Mouse (Mus musculus) adrenal gland, adult (tissue): ENCODE measurements at regions not wholly inside any gene's neighbourhood (a gene's known extent, or its start where the extent isn't known, plus 50 kb on each side); places are given as distances from the start of the nearest gene placed in this dataset.

Source experiments
- DNase-seq, 2 experiments: peaks; one replicate each; pipeline ENCODE4 v3.0.0; 2022 to 2023; ENCODE audit warnings: low spot score in 1 of 2; ENCODE audit not compliant: inconsistent age in 2 of 2

GRCm38 (mm10) chr13:41694749-41695419 lies 89.2 kb downstream of the Tmem170b start:
- DNase-seq: no peak

- DNase-seq: no peak
Observed at GRCm38 (mm10) chr13:41696767-41697445, 91.2 kb downstream of the Tmem170b start.

- no peak for DNase-seq
Observed at GRCm38 (mm10) chr13:41701345-41701744, 95.6 kb downstream of the Tmem170b start.

- DNase-seq: no peak
Observed at GRCm38 (mm10) chr13:41701829-41702231, 96.1 kb downstream of the Tmem170b start.

GRCm38 (mm10) chr13:41703196-41703595 lies 97.5 kb downstream of the Tmem170b start:
- no peak for DNase-seq

- DNase-seq: no peak
Observed at GRCm38 (mm10) chr13:41703618-41704017, 97.9 kb downstream of the Tmem170b start.

- no peak for DNase-seq
Observed at GRCm38 (mm10) chr13:41704806-41705205, 99.1 kb downstream of the Tmem170b start.

- DNase-seq: peak in 1 of 2 experiments; percentile 38
Observed at GRCm38 (mm10) chr13:41705636-41706035, 99.9 kb downstream of the Tmem170b start.

GRCm38 (mm10) chr13:41707811-41708210 lies 102.1 kb downstream of the Tmem170b start:
- no peak for DNase-seq

GRCm38 (mm10) chr13:41709071-41709470 lies 103.4 kb downstream of the Tmem170b start:
- DNase-seq: no peak

GRCm38 (mm10) chr13:41709475-41710227 lies 103.9 kb downstream of the Tmem170b start:
- DNase-seq: peak; percentile 76 to 95

- no peak for DNase-seq
Observed at GRCm38 (mm10) chr13:41712616-41713015, 106.9 kb downstream of the Tmem170b start.
